Mouse (Mus musculus): ENCODE results near the gene Adora1.
"Not testable (repeated sequence)": the region's sequence is repeated elsewhere in the genome, so short reads cannot be mapped to it uniquely, and the experiment has no call there.

Adora1 gene

GRCm38 (mm10) chr1:134235391-134235921, at the start of gene Adora1:
Gene Adora1 (minus strand): TSS chr1:134235431.
- peak; percentile 36 for DNase-seq (ENCODE audit: low spot score)

GRCm38 (mm10) chr1:134283108-134283507, 47.9 kb upstream of the Adora1 start:
- no peak for DNase-seq (ENCODE audit: low spot score)

GRCm38 (mm10) chr1:134282342-134282741, 47.1 kb upstream of the Adora1 start:
- no peak for DNase-seq (ENCODE audit: low spot score)

- DNase-seq (ENCODE audit: low spot score): no peak
These were observed 46.3 kb upstream of the Adora1 start for GRCm38 (mm10) chr1:134281563-134281962.

GRCm38 (mm10) chr1:134280174-134280573, 44.9 kb upstream of the Adora1 start:
- DNase-seq (ENCODE audit: low spot score): no peak

GRCm38 (mm10) chr1:134276823-134277222, 41.6 kb upstream of the Adora1 start:
- DNase-seq (ENCODE audit: low spot score): no peak

- DNase-seq (ENCODE audit: low spot score): no peak
These were observed 40.6 kb upstream of the Adora1 start for GRCm38 (mm10) chr1:134275616-134276464.

- no peak for DNase-seq (ENCODE audit: low spot score)
These were observed 39.3 kb upstream of the Adora1 start for GRCm38 (mm10) chr1:134274483-134274920.

- peak; percentile 68 for DNase-seq (ENCODE audit: low spot score)
These were observed 38.5 kb upstream of the Adora1 start for GRCm38 (mm10) chr1:134273493-134274395.

GRCm38 (mm10) chr1:134272754-134273250, 37.6 kb upstream of the Adora1 start:
- peak; percentile 16 for DNase-seq (ENCODE audit: low spot score)

- no peak for DNase-seq (ENCODE audit: low spot score)
These were observed 34.8 kb upstream of the Adora1 start for GRCm38 (mm10) chr1:134270026-134270425.

- DNase-seq (ENCODE audit: low spot score): peak; percentile 26
These were observed 30.6 kb upstream of the Adora1 start for GRCm38 (mm10) chr1:134265797-134266196.

GRCm38 (mm10) chr1:134264341-134264740, 29.1 kb upstream of the Adora1 start:
- no peak for DNase-seq (ENCODE audit: low spot score)

- not testable (repeated sequence) for DNase-seq (ENCODE audit: low spot score)
These were observed 14.4 kb upstream of the Adora1 start for GRCm38 (mm10) chr1:134249681-134250080.

GRCm38 (mm10) chr1:134246590-134246989, 11.4 kb upstream of the Adora1 start:
- DNase-seq (ENCODE audit: low spot score): no peak

GRCm38 (mm10) chr1:134245004-134245717, 9.9 kb upstream of the Adora1 start:
- no peak for DNase-seq (ENCODE audit: low spot score)

GRCm38 (mm10) chr1:134243948-134244914, 9.0 kb upstream of the Adora1 start:
- peak; percentile 85 for DNase-seq (ENCODE audit: low spot score)

GRCm38 (mm10) chr1:134243505-134243904, 8.3 kb upstream of the Adora1 start:
- DNase-seq (ENCODE audit: low spot score): no peak

- DNase-seq (ENCODE audit: low spot score): no peak
These were observed 7.1 kb upstream of the Adora1 start for GRCm38 (mm10) chr1:134242286-134242685.

- DNase-seq (ENCODE audit: low spot score): no peak
These were observed 6.1 kb upstream of the Adora1 start for GRCm38 (mm10) chr1:134241298-134241697.

Measured in MN1 (cell line).